Mouse (Mus musculus) spleen, postnatal 4 days (tissue): ENCODE measurements around the gene Atp2b4.
"Not testable (repeated sequence)": the region's sequence is repeated elsewhere in the genome, so short reads cannot be mapped to it uniquely, and the experiment has no call there.

Experiments used
- DNase-seq, 2 experiments: peaks; one replicate each; pipeline ENCODE4 v3.0.0; 2022; ENCODE audit warnings: low spot score in 2 of 2

Gene Atp2b4

GRCm38 (mm10) chr1:133749954-133750353, 50.9 kb downstream of the Atp2b4 start:
- no peak for DNase-seq

GRCm38 (mm10) chr1:133745078-133745495, 55.8 kb downstream of the Atp2b4 start:
- DNase-seq = peak in 1 of 2 experiments; percentile 28

GRCm38 (mm10) chr1:133744609-133745008, 56.2 kb downstream of the Atp2b4 start:
- DNase-seq = no peak

DNA sequence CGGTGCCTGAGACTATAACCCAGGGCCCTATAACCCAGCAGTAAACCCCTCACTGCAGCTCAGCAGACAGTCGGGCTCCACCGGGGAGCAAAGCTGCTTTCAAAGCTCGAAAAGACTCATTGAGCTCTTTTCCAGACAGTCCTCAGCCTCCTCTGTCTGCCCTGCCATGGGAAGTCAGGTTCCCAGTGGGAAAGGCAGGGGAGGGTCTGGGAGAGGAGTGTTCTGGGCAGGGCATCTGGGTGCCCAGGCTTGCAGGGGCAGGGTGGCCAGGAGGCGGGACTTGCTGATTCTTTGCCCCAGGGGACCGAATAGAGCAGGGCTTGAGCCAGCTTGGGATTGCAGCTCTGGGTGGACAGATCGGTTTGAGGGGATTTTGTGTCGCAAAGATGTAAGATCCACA, 58.3 kb downstream of the Atp2b4 start:
- no peak for DNase-seq

- DNase-seq = no peak
Measured at GRCm38 (mm10) chr1:133741881-133742434, 58.9 kb downstream of the Atp2b4 start.

DNA sequence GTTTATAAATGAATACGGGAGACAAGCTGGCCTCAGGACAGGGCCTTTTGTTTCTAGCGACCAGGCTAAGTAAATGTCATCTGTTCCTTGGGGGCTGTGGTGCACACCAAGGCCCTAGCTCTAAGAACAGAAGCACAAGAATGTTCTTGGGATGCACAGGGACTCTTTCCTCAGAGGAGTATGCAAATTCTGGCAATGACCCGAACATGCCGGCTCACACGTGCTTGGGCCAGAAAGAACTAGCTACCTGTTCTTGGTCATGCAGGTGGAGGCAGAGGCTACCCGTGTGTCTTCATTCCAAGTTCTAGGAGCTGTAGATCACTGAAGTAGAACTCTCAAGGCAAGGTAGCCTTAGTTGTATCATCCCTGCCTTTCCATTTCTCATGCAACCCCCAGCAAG, 59.7 kb downstream of the Atp2b4 start:
- no peak for DNase-seq

DNA sequence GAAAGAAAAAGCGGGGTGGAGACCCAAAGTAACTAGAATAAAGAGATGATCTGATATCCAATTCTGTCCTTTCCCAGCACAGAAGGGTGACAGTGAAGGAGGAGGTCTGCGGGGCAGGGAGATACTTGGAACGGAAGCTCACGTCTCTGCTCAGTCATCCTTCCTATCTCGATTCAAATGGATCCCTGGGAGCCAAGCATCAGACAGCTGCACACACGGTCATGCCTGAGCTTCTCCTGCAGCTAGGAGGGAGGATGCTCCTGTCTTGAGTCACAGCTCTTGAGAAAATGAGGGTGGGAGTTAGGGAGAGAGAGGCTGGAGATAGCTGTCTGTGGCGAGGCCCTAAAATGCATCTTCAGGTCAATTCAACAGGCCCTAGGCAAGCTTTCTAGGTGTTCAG, 64.2 kb downstream of the Atp2b4 start:
- DNase-seq = no peak

- peak in 1 of 2 experiments; percentile 27 for DNase-seq
Measured at GRCm38 (mm10) chr1:133735995-133736652, 64.7 kb downstream of the Atp2b4 start.

- DNase-seq = no peak
Measured at GRCm38 (mm10) chr1:133732814-133733213, 68.0 kb downstream of the Atp2b4 start.

DNA sequence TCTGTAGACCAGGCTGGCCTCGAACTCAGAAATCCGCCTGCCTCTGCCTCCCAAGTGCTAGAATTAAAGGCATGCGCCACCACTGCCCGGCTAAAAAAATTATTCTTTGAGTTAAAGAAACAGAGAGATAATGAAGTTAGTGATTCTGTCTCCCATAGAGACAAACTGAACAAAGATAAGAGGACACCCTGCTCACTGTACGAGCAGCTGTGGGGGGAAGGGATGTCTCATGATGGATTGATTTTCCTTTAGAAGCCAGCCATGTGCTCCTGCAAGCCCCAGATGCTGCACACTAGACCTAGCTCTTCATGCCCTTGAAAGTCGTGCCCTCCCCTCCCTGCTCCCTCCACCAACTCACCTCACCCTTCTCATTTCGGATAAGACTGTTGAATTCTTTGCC, 72.5 kb downstream of the Atp2b4 start:
- no peak for DNase-seq

GRCm38 (mm10) chr1:133720342-133720741, 80.5 kb downstream of the Atp2b4 start:
- DNase-seq = no peak

GRCm38 (mm10) chr1:133718786-133719185, 82.1 kb downstream of the Atp2b4 start:
- no peak for DNase-seq

DNA sequence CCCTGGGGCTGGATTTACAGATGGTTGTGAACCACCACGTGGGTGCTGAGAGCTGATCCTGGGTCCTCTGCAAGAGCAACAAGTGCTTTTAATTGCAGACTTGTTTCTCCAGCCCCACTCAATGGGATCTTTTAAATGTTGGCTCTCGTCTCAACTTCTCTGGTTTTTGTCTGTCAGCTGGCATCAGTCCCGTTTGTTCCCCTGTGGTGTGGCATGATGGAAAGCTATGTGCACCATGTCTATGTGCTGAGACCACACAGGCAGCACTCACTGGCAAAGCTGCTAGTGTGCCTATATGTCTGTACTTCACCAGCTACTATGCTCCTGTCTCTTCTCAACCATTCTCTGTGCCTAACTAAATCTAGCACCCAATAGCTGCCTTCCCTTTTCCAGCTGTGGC, 82.5 kb downstream of the Atp2b4 start:
- DNase-seq = no peak

DNA sequence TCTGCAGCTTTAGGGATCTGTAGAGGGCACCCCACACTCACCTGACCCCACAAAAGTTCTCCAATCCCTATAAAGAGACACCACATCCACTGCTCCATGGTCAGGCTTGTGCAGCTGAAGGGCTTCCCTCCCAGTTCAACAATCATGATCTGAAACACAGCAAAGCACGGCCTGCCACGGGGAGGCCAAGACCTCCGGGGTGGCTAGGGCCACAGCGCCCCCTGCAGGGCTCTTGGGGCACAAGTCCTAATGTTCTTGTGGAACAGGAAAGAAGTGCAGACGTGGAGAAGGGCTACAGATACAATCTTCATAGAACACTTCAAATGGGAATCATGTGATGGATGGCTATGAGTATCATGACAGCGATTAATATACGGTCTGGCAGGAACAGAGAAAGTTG, 84.4 kb downstream of the Atp2b4 start:
- peak; percentile 73 to 88 for DNase-seq

DNA sequence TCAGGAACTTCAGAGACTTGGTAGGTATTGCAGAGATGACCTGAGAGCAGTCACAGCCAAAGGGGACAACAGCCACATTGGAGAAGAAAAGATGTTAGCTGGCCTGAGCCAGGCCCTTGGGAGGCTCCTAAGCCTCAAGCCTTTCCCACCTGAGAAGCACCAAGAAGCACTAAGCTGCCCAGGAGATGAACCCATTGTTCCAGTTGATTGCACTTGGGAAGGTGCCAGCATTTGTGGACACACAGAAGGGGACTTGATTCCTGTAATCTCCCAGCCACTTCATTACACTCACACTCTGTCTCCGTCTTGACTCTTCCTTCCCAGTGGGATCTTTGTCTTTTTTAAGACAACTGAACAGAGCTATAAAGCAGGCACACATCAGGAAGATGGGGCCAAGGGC, 85.7 kb downstream of the Atp2b4 start:
- DNase-seq = no peak

DNA sequence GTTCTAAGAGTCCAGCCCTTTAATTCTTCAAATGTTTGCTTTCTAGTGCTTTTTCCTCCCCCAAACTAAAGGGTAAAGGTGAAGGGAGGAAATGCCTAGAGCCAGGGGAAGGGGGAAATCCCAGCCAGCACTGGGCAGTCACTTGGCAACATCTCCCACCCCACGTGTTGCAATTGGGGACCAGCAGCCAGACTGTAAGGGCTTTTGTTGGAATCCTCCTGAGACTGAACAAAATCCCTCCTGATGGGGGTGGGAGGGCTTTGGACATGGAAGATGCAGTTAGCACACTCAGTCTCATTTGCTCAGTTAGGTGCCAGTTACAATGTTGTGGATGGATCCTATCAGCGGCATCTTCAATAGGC, 87.9 kb downstream of the Atp2b4 start:
- no peak for DNase-seq

DNA sequence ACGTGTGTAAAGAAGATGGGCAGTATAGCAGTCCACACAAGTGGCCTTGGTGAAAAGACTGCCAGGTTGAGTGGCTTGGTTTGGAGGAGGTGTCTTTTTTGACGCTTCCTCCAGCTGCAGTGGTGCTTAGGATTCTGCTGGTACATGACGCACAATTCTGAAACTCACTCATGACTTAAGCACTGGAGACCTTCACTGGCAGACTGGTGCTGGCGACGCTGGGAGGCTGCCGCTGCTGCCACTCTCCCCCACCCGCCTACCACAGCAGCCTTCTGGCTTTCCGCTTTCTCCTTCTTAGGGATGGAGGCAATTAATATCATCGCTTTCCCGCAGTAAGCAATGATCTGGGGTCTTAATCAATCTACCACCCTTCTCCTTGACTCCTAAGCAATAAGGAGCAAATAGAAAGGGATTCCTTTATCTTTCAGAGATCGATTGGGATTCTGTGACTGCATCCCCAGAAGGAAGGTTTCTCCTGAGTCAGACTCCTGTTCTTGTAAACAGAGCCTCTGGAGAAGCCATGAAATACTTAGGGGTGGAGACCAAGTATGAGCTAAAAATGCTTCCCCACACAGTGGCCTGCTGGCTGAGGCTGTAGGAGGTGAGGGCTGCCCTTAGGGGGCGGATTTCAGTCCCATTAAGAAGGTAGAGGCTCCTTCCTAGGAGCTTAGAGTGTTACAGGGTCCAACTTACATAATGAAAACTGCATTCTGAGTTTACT, 88.4 kb downstream of the Atp2b4 start:
- DNase-seq = no peak

GRCm38 (mm10) chr1:133711376-133711775, 89.5 kb downstream of the Atp2b4 start:
- DNase-seq = no peak

- no peak for DNase-seq
Measured at GRCm38 (mm10) chr1:133710895-133711294, 89.9 kb downstream of the Atp2b4 start.

- DNase-seq = no peak
Measured at GRCm38 (mm10) chr1:133709292-133709691, 91.5 kb downstream of the Atp2b4 start.

- DNase-seq = not testable (repeated sequence)
Measured at GRCm38 (mm10) chr1:133701824-133702223, 99.0 kb downstream of the Atp2b4 start.

- DNase-seq = no peak
Measured at GRCm38 (mm10) chr1:133697935-133698620, 102.8 kb downstream of the Atp2b4 start.

DNA sequence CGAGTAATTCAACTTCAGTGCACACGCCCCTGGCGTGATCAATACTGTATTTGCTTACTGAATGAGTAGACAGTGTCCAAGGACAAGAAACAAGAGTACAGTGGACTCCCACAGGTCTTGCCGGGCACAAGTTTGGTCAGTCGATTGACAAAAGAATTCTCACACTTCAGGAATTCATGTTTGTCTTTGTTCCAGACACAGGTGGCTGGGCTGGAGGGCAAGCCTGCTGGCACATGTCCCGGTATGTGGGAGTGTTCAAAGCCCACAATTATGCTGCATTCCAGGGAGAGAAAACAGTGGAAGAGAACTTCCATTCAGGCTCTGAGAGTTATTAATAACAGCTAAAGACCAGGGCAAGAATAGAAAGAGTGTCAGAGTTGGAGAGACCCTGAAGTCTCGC, 104.9 kb downstream of the Atp2b4 start:
- DNase-seq = no peak
